In genomic region chr10:119452698-119453097, GRCm38 (mm10) we compare ENCODE assay signal across 10 mouse cellular contexts. TPM values are rescaled to one million over a fixed set of nuclear protein-coding genes. Genes with fewer than 3 reads are reported as not detected.
DNase-seq lines count a peak whose midpoint lies in the region; ATAC-seq and TF ChIP-seq lines count a peak whose summit lies in the region.
"Had no signal": no experiment of that assay in that cellular context is flagged by ENCODE, and none has a peak within 500 bp of the region (broad histone marks: within the 10 kb centered on the region; RNA-seq: fewer than 3 reads in every experiment).

No protein-coding gene starts in this region.

- peak overlapping the region; percentile 98; the same call in 1 of the 2 replicates for H3K4me2 ChIP-seq in kidney, embryonic 16.5 days (replicated peaks; ENCODE audit: low read depth, low read length)
- H3K4me2 ChIP-seq in hindbrain, embryonic 16.5 days (ENCODE audit: low read length) = peak overlapping the region; percentile 89
- peak overlapping the region; percentile 95 for H3K4me2 ChIP-seq in midbrain, embryonic 16.5 days (ENCODE audit: low read length)

- peaks cover 17% of the 10 kb centered on the region for H3K4me1 ChIP-seq in kidney, embryonic 16.5 days (ENCODE audit: insufficient read depth, low read length)
- peaks cover 25% of the 10 kb centered on the region for H3K4me1 ChIP-seq in forebrain, embryonic 10.5 days
- peaks cover 16% of the 10 kb centered on the region for H3K4me1 ChIP-seq in hindbrain, embryonic 16.5 days (ENCODE audit: control insufficient read depth, insufficient read depth, low read depth, low read length)
- peaks cover 14% of the 10 kb centered on the region for H3K4me1 ChIP-seq in midbrain, embryonic 16.5 days (ENCODE audit: control insufficient read depth, insufficient read depth, low read length)

- TF ChIP-seq CTCF in left cerebral cortex, adult 2 months (IDR thresholded peaks at IDR 0.05) = no peak

- H3K27ac ChIP-seq in kidney, embryonic 16.5 days (ENCODE audit: low read length) = no peak overlapping the region
- H3K27ac ChIP-seq in forebrain, embryonic 10.5 days = peak overlapping the region; percentile 96
- peak overlapping the region; percentile 13; the same call in 1 of the 2 replicates for H3K27ac ChIP-seq in hindbrain, embryonic 16.5 days (ENCODE audit: low read depth, low read length)
- peak overlapping the region; percentile 58 for H3K27ac ChIP-seq in midbrain, embryonic 16.5 days (ENCODE audit: low read length)
- no peak overlapping the region for H3K27ac ChIP-seq in left cerebral cortex, adult 2 months

- no peaks in the 10 kb centered on the region for H3K9me3 ChIP-seq in kidney, embryonic 16.5 days (ENCODE audit: low read length)
- H3K9me3 ChIP-seq in forebrain, embryonic 10.5 days = no peaks in the 10 kb centered on the region
- H3K9me3 ChIP-seq in hindbrain, embryonic 16.5 days (ENCODE audit: control insufficient read depth, low read length) = no peaks in the 10 kb centered on the region
- H3K9me3 ChIP-seq in midbrain, embryonic 16.5 days (replicated peaks; ENCODE audit: control insufficient read depth, low read length, poor library complexity, severe bottlenecking) = no peaks in the 10 kb centered on the region

- intact Hi-C loops in left cerebral cortex, adult 2 months (cut with DNase I) = loop anchor here (5.0 kb wide), 1 partner anchor 210 kb away; the partner anchor contains the start of gene Cand1

- H3K4me3 ChIP-seq in kidney, embryonic 16.5 days (ENCODE audit: low read length) = peak overlapping the region; percentile 83
- peak overlapping the region; percentile 82 for H3K4me3 ChIP-seq in forebrain, embryonic 10.5 days
- H3K4me3 ChIP-seq in hindbrain, embryonic 16.5 days (ENCODE audit: low read length) = peak overlapping the region; percentile 75
- H3K4me3 ChIP-seq in midbrain, embryonic 16.5 days (ENCODE audit: low read depth, low read length) = peak overlapping the region; percentile 70; the same call in 1 of the 2 replicates
- H3K4me3 ChIP-seq in left cerebral cortex, adult 2 months = no peak overlapping the region

- no peak for DNase-seq in kidney, postnatal 25 days
- DNase-seq in forebrain, embryonic 10.5 days (ENCODE audit: extremely low spot score, low spot score) = no peak
- no peak for DNase-seq in adipocyte (ENCODE audit: low spot score)
- DNase-seq in left cerebral cortex, adult 2 months (ENCODE audit: extremely low spot score in 1 of 2, low spot score in 2 of 2) = no peak
- DNase-seq: kidney, adult 9 months; thymus, postnatal 14 days had no signal

- WGBS in kidney, embryonic 16.5 days = 42% methylated on average over 5 of the region's 5 CpGs
- 35% methylated on average over 5 of the region's 5 CpGs for WGBS in forebrain, embryonic 10.5 days
- WGBS in hindbrain, embryonic 16.5 days = 47% methylated on average over 5 of the region's 5 CpGs
- 49% methylated on average over 5 of the region's 5 CpGs for WGBS in midbrain, embryonic 16.5 days

- no peaks in the 10 kb centered on the region; the same call in 1 of the 2 replicates for H3K27me3 ChIP-seq in kidney, embryonic 16.5 days (ENCODE audit: insufficient read depth, low read length)
- H3K27me3 ChIP-seq in forebrain, embryonic 10.5 days (ENCODE audit: poor library complexity, severe bottlenecking) = peaks cover 18% of the 10 kb centered on the region
- no peaks in the 10 kb centered on the region for H3K27me3 ChIP-seq in hindbrain, embryonic 16.5 days (replicated peaks; ENCODE audit: control insufficient read depth, insufficient read depth, low read length)
- no peaks in the 10 kb centered on the region for H3K27me3 ChIP-seq in midbrain, embryonic 16.5 days (ENCODE audit: control insufficient read depth, insufficient read depth, low read depth, low read length)

- no peak for ATAC-seq in kidney, embryonic 16.5 days (ENCODE audit: low FRiP score, low TSS enrichment)
- ATAC-seq in hindbrain, embryonic 16.5 days = no peak
- ATAC-seq in midbrain, embryonic 16.5 days = no peak
- ATAC-seq in CD4-positive, CD25-positive, alpha-beta regulatory T cell, adult 4 months = no peak

- no peak overlapping the region for H3K9ac ChIP-seq in kidney, embryonic 16.5 days (replicated peaks; ENCODE audit: low read length)
- H3K9ac ChIP-seq in hindbrain, embryonic 16.5 days (ENCODE audit: low read depth, low read length) = peak overlapping the region; percentile 91
- peak overlapping the region; percentile 35; the same call in 1 of the 2 replicates for H3K9ac ChIP-seq in midbrain, embryonic 16.5 days (ENCODE audit: low read depth, low read length)

- no peaks in the 10 kb centered on the region for H3K36me3 ChIP-seq in kidney, embryonic 16.5 days (ENCODE audit: insufficient read depth, low read length)
- no peaks in the 10 kb centered on the region for H3K36me3 ChIP-seq in forebrain, embryonic 10.5 days (replicated peaks)
- no peaks in the 10 kb centered on the region for H3K36me3 ChIP-seq in hindbrain, embryonic 16.5 days (ENCODE audit: control insufficient read depth, insufficient read depth, low read length)
- H3K36me3 ChIP-seq in midbrain, embryonic 16.5 days (ENCODE audit: control insufficient read depth, insufficient read depth, low read length) = no peaks in the 10 kb centered on the region

RNA-seq across cellular contexts. Expression of gene Grip1, which starts 0.9 kb away (rescaled TPM):
- 3.3 and 3.5 TPM in 2 replicates for polyA plus RNA-seq in kidney, embryonic 16.5 days (2015; fragmentation: Nextera tagmentation; extraction: Ambion mirVana)
- 4.3 and 5.2 TPM in 2 replicates for polyA plus RNA-seq in forebrain, embryonic 10.5 days (2016; fragmentation: Nextera tagmentation; extraction: Ambion mirVana)
- 16.6 and 16.7 TPM in 2 replicates for polyA plus RNA-seq in hindbrain, embryonic 16.5 days (2015; fragmentation: Nextera tagmentation; extraction: Ambion mirVana)
- polyA plus RNA-seq in midbrain, embryonic 16.5 days (2015; fragmentation: Nextera tagmentation; extraction: Ambion mirVana) = 19.0 and 19.7 TPM in 2 replicates
- polyA plus RNA-seq in CD4-positive, CD25-positive, alpha-beta regulatory T cell, adult 4 months (2017; shearing (Covaris generic)) = not detected
- 10 to 100 TPM; 20.3 to 22.2 TPM for total RNA-seq in left cerebral cortex, adult 2 months (2021)

Comparison
In these comparisons a context has a peak if more than half of its experiments do, and no peak if none do; other contexts are left out.
1. H3K27ac ChIP-seq: peak in forebrain, embryonic 10.5 days (single experiment), hindbrain, embryonic 16.5 days (single experiment) and midbrain, embryonic 16.5 days (single experiment); none in kidney, embryonic 16.5 days (single experiment) and left cerebral cortex, adult 2 months (single experiment).
2. Peak in every context shown above with its lines, with median percentiles within 50 percentile points of each other: H3K4me2 ChIP-seq.